Mouse (Mus musculus) Patski (cell line): ENCODE data around the gene Fbxo39. TPM values are rescaled to one million over a fixed set of nuclear protein-coding genes. Genes with fewer than 3 reads are reported as not detected.
A peak's percentile ranks its signal among the peaks of the same experiment; 100 is the strongest.
"Not testable (repeated sequence)": the region's sequence is repeated elsewhere in the genome, so short reads cannot be mapped to it uniquely, and the experiment has no call there.

Experiments used
- ATAC-seq: fragments of 100-300 bp; one replicate; pipeline ENCODE4 v1.8.0; 2021
- CTCF ChIA-PET: fragments of 350-600 bp; sonication (Branson Sonifier 250); formaldehyde crosslinking; loops from one replicate; lab custom pipeline; 2022; ENCODE audit warnings: inconsistent platforms; lab: Charles Lee
- POLR2A ChIA-PET: fragments of 350-600 bp; sonication (Branson Sonifier 250); formaldehyde crosslinking; loops from one replicate; lab custom pipeline; 2022; ENCODE audit warnings: antibody characterized with exemption, inconsistent platforms; lab: Charles Lee
- DNase-seq: peaks from one replicate; pipeline ENCODE4 v3.0.0-alpha.2; 2011; ENCODE audit warnings: low read depth, low spot score
- H3K27me3 ChIP-seq: fragments of 371-371 bp; one replicate; pipeline ENCODE4 v1.5.1; 2021
- CTCF ChIP-seq: fragments of 100-300 bp; IDR thresholded peaks from one replicate; pipeline ENCODE4 v1.5.1; 2021
- in situ Hi-C: fragments of 300-500 bp; cut with MboI; formaldehyde crosslinking; loops from 3 replicates; pipeline ENCODE4 v1.11.1; 2018; ENCODE audit warnings: low pct_unique_long_range_greater_than_20kb, mixed read lengths
- polyA plus RNA-seq: library from polyadenylated mRNA; unstranded; gene quantifications from one replicate; pipeline ENCODE4 v1.2.3, GENCODE M21; 2021

Fbxo39 gene
- polyA plus RNA-seq, 1 experiment from 2014 or later, result not detected

DNA sequence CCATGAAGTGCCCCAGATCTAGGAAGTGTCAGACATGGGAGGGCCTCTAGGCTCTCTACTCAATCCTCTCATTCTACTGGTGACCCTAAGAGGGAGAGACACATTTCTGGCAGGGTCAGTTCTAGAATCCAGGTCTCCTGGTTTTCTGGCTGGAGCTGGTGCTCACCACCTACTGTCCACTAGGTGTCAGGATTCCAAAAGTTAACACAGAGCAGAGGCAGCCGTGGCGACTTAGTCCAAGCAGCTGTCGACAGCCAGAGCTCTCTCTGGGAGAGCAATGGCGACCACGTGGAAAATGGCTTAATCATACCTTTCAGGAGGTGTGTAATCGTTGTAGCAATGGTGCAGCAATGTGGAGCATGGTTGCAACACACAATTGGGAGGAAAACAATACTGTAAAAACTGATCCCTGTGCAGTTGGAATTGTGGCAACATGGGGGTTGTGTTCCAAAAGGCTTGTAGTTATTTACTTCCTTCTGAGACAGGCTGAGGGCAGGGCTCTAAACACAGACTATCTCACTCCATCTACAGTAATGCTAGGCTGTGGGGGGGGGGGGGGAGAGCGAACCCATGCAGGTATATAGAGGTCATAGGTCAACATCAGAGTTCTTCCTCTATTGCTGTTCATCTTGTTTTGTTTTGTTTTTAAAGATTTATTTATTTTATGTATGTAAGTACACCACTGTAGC is 28.4 kb downstream of the Fbxo39 start:
- no peak for DNase-seq
- CTCF ChIA-PET, result no interaction called here
- no peaks in the 10 kb centered on the region for H3K27me3 ChIP-seq
- no peak for TF ChIP-seq CTCF
- ATAC-seq, result no peak
- in situ Hi-C loops, result loop anchor here (25.0 kb wide), 1 partner anchor 280 kb away; no protein-coding TSS in a partner anchor
- POLR2A ChIA-PET, result no interaction called here

GRCm38 (mm10) chr11:72343238-72343625 is 29.0 kb downstream of the Fbxo39 start:
- H3K27me3 ChIP-seq, ATAC-seq, DNase-seq, POLR2A ChIA-PET: not testable (repeated sequence)
- in situ Hi-C loops, result loop anchor here (25.0 kb wide), 1 partner anchor 281 kb away; no protein-coding TSS in a partner anchor
- CTCF ChIA-PET, result interaction anchor here (1.1 to 1.6 kb wide), 8 partner anchors 9 to 86 kb away, joined by 3 to 10 read pairs (median 6); no protein-coding TSS in a partner anchor

GRCm38 (mm10) chr11:72343904-72344303 is 29.7 kb downstream of the Fbxo39 start:
- TF ChIP-seq CTCF, result peak; percentile 84
- ChIA-PET CTCF (interaction anchor here (1.1 to 2.3 kb wide), 10 partner anchors 9 to 220 kb away, joined by 3 to 11 read pairs (median 6); no protein-coding TSS in a partner anchor), POLR2A (no interaction called here)
- in situ Hi-C loops, result loop anchor here (25.0 kb wide), 1 partner anchor 282 kb away; no protein-coding TSS in a partner anchor
- no peak for ATAC-seq
- no peak for DNase-seq
- H3K27me3 ChIP-seq, result no peaks in the 10 kb centered on the region

GRCm38 (mm10) chr11:72344486-72344885 is 30.2 kb downstream of the Fbxo39 start:
- H3K27me3 ChIP-seq, result no peaks in the 10 kb centered on the region
- DNase-seq, result no peak
- ChIA-PET POLR2A (no interaction called here), CTCF (interaction anchor here (1.1 to 2.3 kb wide), 10 partner anchors 8 to 220 kb away, joined by 3 to 11 read pairs (median 6); no protein-coding TSS in a partner anchor)
- TF ChIP-seq CTCF, result no peak
- ATAC-seq, result no peak
- in situ Hi-C loops, result loop anchor here (25.0 kb wide), 1 partner anchor 282 kb away; no protein-coding TSS in a partner anchor

DNA sequence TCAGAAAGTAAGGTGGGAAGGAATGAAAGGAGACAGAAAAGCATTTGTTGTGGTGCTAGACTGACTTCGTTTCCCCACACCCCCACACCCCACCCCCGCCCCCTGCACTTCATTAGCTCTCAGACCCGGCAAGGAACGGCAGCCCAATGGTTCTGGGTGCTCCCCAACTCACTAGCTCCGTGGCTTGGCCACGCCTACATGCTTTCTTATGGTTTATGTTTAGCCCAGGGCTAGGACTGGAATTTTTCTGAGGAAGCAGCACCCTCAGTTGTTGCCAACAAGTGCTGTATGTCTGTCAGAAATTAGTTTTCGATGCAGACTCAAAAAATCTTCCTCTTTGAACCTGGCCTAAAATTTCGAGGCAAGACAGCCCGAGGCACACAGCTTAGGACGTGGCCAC is 34.3 kb downstream of the Fbxo39 start:
- ATAC-seq, result no peak
- DNase-seq, result no peak
- H3K27me3 ChIP-seq, result no peaks in the 10 kb centered on the region
- in situ Hi-C loops, result loop anchor here (25.0 kb wide), 1 partner anchor 286 kb away; no protein-coding TSS in a partner anchor
- ChIA-PET CTCF (interaction anchor here (0.8 to 1.9 kb wide), 5 partner anchors 9 to 224 kb away, joined by 3 to 5 read pairs (median 3); no protein-coding TSS in a partner anchor), POLR2A (interaction anchor here (0.6 to 1.5 kb wide), 2 partner anchors 10 to 158 kb away, joined by 3 to 4 read pairs; no protein-coding TSS in a partner anchor)
- no peak for TF ChIP-seq CTCF

- ATAC-seq (no peak), DNase-seq (no peak)
- no peak for TF ChIP-seq CTCF
- no peaks in the 10 kb centered on the region for H3K27me3 ChIP-seq
- POLR2A ChIA-PET, result interaction anchor here (0.6 kb wide), 2 partner anchors 157 to 201 kb away, joined by 4 to 7 read pairs; no protein-coding TSS in a partner anchor
- in situ Hi-C loops, result loop anchor here (25.0 kb wide), 1 partner anchor 287 kb away; no protein-coding TSS in a partner anchor
- CTCF ChIA-PET, result interaction anchor here (1.2 to 1.9 kb wide), 3 partner anchors 9 to 216 kb away, joined by 3 to 5 read pairs (median 5); no protein-coding TSS in a partner anchor
Observed at GRCm38 (mm10) chr11:72349016-72349415, 34.8 kb downstream of the Fbxo39 start.

DNA sequence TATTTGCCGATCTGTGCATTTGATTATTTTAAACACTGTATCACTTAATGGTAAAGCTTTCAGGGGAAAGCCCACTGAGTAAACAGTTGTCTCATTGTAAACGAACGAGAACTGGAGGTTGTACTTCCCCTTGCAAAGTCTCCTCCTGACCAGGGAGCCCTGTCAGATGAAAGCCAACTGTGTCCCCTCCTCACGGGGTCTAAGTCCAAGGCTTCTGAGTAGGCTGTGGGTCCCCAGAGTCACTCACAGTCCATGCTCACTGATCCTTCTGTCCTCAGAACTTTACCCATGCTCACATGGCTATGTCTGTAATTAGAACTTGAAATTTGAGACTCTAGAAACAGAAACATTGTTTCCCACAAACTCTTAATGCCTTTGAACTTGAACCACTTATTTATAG is 35.4 kb downstream of the Fbxo39 start:
- CTCF ChIA-PET, result interaction anchor here (1.9 kb wide), 1 partner anchor 215 kb away, joined by 5 read pairs; no protein-coding TSS in a partner anchor
- in situ Hi-C loops, result loop anchor here (5.0 to 25.0 kb wide), 3 partner anchors 125 to 287 kb away; no protein-coding TSS in a partner anchor

GRCm38 (mm10) chr11:72352272-72352671 is 38.0 kb downstream of the Fbxo39 start:
- ChIA-PET CTCF (interaction anchor here (0.7 to 2.0 kb wide), 4 partner anchors 8 to 212 kb away, joined by 3 to 10 read pairs (median 4); no protein-coding TSS in a partner anchor), POLR2A (no interaction called here)
- in situ Hi-C loops, result loop anchor here (5.0 to 10.0 kb wide), 2 partner anchors 127 to 215 kb away; no protein-coding TSS in a partner anchor
- no peak for DNase-seq
- ATAC-seq, result no peak
- no peak for TF ChIP-seq CTCF
- H3K27me3 ChIP-seq, result no peaks in the 10 kb centered on the region

More for the DNA sequence above, 35.4 kb downstream of the Fbxo39 start:
- no peak for TF ChIP-seq CTCF
- ATAC-seq (no peak), DNase-seq (no peak)
- no peaks in the 10 kb centered on the region for H3K27me3 ChIP-seq
- POLR2A ChIA-PET, result interaction anchor here (0.6 kb wide), 1 partner anchor 202 kb away, joined by 7 read pairs; no protein-coding TSS in a partner anchor

DNA sequence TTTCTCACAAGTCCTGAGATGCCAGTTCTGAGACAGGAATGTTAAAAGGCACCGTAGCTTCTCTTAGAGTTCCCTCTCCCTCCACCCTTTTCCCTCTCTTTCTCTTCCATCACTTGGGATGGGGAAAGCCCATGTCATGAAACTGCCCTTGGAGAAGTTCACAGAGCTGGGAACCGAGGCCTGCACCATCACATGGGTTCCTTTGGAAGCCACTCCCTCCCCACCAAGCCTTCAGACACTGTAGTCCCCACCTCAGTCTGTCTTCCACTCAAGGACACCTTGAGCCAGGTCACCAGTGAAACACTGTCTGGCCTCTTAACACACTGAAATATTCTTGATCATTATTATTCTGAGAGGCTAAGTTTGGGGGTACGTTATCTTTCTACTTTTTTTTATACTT is 38.9 kb downstream of the Fbxo39 start:
- no peak for TF ChIP-seq CTCF
- ChIA-PET CTCF (interaction anchor here (1.1 to 2.0 kb wide), 2 partner anchors 9 to 211 kb away, joined by 3 to 10 read pairs; no protein-coding TSS in a partner anchor), POLR2A (interaction anchor here (1.6 kb wide), 1 partner anchor 136 kb away, joined by 3 read pairs; no protein-coding TSS in a partner anchor)
- H3K27me3 ChIP-seq, result no peaks in the 10 kb centered on the region
- DNase-seq (no peak), ATAC-seq (no peak)
- in situ Hi-C loops, result loop anchor here (5.0 to 10.0 kb wide), 2 partner anchors 128 to 214 kb away; no protein-coding TSS in a partner anchor
